Mouse (Mus musculus): ENCODE measurements around the gene D10Wsu102e. TPM values are rescaled to one million over a fixed set of nuclear protein-coding genes. Genes with fewer than 3 reads are reported as not detected.
"Not testable (repeated sequence)": the region's sequence is repeated elsewhere in the genome, so short reads cannot be mapped to it uniquely, and the experiment has no call there.

Gene D10Wsu102e
- total RNA-seq, 1 experiment from 2014 or later, result 1.9 TPM

- ATAC-seq (ENCODE audit: extremely low read depth, insufficient number of reproducible peaks, low FRiP score, poor library complexity, severe bottlenecking), result no peak
These were observed 18.2 kb downstream of the D10Wsu102e start for GRCm38 (mm10) chr10:83378083-83378833.

- no peak for ATAC-seq (ENCODE audit: extremely low read depth, insufficient number of reproducible peaks, low FRiP score, poor library complexity, severe bottlenecking)
These were observed 20.5 kb downstream of the D10Wsu102e start for GRCm38 (mm10) chr10:83380501-83380900.

- ATAC-seq (ENCODE audit: extremely low read depth, insufficient number of reproducible peaks, low FRiP score, poor library complexity, severe bottlenecking), result no peak
These were observed 22.5 kb downstream of the D10Wsu102e start for GRCm38 (mm10) chr10:83382528-83382927.

GRCm38 (mm10) chr10:83382988-83383387 is 23.0 kb downstream of the D10Wsu102e start:
- ATAC-seq (ENCODE audit: extremely low read depth, insufficient number of reproducible peaks, low FRiP score, poor library complexity, severe bottlenecking), result no peak

- no peak for ATAC-seq (ENCODE audit: extremely low read depth, insufficient number of reproducible peaks, low FRiP score, poor library complexity, severe bottlenecking)
These were observed 23.8 kb downstream of the D10Wsu102e start for GRCm38 (mm10) chr10:83383863-83384262.

- no peak for ATAC-seq (ENCODE audit: extremely low read depth, insufficient number of reproducible peaks, low FRiP score, poor library complexity, severe bottlenecking)
These were observed 24.6 kb downstream of the D10Wsu102e start for GRCm38 (mm10) chr10:83384456-83385215.

- no peak for ATAC-seq (ENCODE audit: extremely low read depth, insufficient number of reproducible peaks, low FRiP score, poor library complexity, severe bottlenecking)
These were observed 25.4 kb downstream of the D10Wsu102e start for GRCm38 (mm10) chr10:83385330-83385910.

- ATAC-seq (ENCODE audit: extremely low read depth, insufficient number of reproducible peaks, low FRiP score, poor library complexity, severe bottlenecking), result no peak
These were observed 37.3 kb downstream of the D10Wsu102e start for GRCm38 (mm10) chr10:83397336-83397735.

GRCm38 (mm10) chr10:83400896-83401295 is 40.9 kb downstream of the D10Wsu102e start:
- ATAC-seq (ENCODE audit: extremely low read depth, insufficient number of reproducible peaks, low FRiP score, poor library complexity, severe bottlenecking), result not testable (repeated sequence)

- no peak for ATAC-seq (ENCODE audit: extremely low read depth, insufficient number of reproducible peaks, low FRiP score, poor library complexity, severe bottlenecking)
These were observed 45.0 kb downstream of the D10Wsu102e start for GRCm38 (mm10) chr10:83405031-83405430.

GRCm38 (mm10) chr10:83405711-83406110 is 45.7 kb downstream of the D10Wsu102e start:
- 0 out of 2 replicates have a peak, but pooled peaks have one; percentile 19 for ATAC-seq (ENCODE audit: extremely low read depth, insufficient number of reproducible peaks, low FRiP score, poor library complexity, severe bottlenecking)

- no peak for ATAC-seq (ENCODE audit: extremely low read depth, insufficient number of reproducible peaks, low FRiP score, poor library complexity, severe bottlenecking)
These were observed 47.1 kb downstream of the D10Wsu102e start for GRCm38 (mm10) chr10:83407141-83407540.

GRCm38 (mm10) chr10:83418466-83418865 is 58.4 kb downstream of the D10Wsu102e start:
- ATAC-seq (ENCODE audit: extremely low read depth, insufficient number of reproducible peaks, low FRiP score, poor library complexity, severe bottlenecking), result not testable (repeated sequence)

- ATAC-seq (ENCODE audit: extremely low read depth, insufficient number of reproducible peaks, low FRiP score, poor library complexity, severe bottlenecking), result no peak
These were observed 88.6 kb downstream of the D10Wsu102e start for GRCm38 (mm10) chr10:83448582-83448981.

GRCm38 (mm10) chr10:83457531-83457930 is 97.5 kb downstream of the D10Wsu102e start:
- ATAC-seq (ENCODE audit: extremely low read depth, insufficient number of reproducible peaks, low FRiP score, poor library complexity, severe bottlenecking), result no peak

- ATAC-seq (ENCODE audit: extremely low read depth, insufficient number of reproducible peaks, low FRiP score, poor library complexity, severe bottlenecking), result no peak
These were observed 115.2 kb downstream of the D10Wsu102e start for GRCm38 (mm10) chr10:83475226-83475625.

GRCm38 (mm10) chr10:83477286-83477685 is 117.3 kb downstream of the D10Wsu102e start:
- no peak for ATAC-seq (ENCODE audit: extremely low read depth, insufficient number of reproducible peaks, low FRiP score, poor library complexity, severe bottlenecking)

- no peak for ATAC-seq (ENCODE audit: extremely low read depth, insufficient number of reproducible peaks, low FRiP score, poor library complexity, severe bottlenecking)
These were observed 130.5 kb downstream of the D10Wsu102e start for GRCm38 (mm10) chr10:83490506-83490905.

GRCm38 (mm10) chr10:83497321-83497720 is 137.3 kb downstream of the D10Wsu102e start:
- ATAC-seq (ENCODE audit: extremely low read depth, insufficient number of reproducible peaks, low FRiP score, poor library complexity, severe bottlenecking), result no peak

Data from neutrophil, adult 5-6 weeks (primary cell).